Mouse (Mus musculus) midbrain, postnatal 0 days (tissue): ENCODE data around the gene Thumpd3. TPM values are rescaled to one million over a fixed set of nuclear protein-coding genes. Genes with fewer than 3 reads are reported as not detected.

Source experiments
- ATAC-seq: fragments of 200-750 bp; cut with Nextera tagmentation; 2 replicates; pipeline ENCODE4 v1.8.0; 2017; ENCODE audit warnings: moderate number of reproducible peaks, mild to moderate bottlenecking, moderate TSS enrichment, moderate library complexity; ENCODE audit not compliant: low FRiP score
- DNase-seq: peaks from one replicate; pipeline ENCODE4 v3.0.0-alpha.2; 2015; ENCODE audit warnings: low spot score
- H3K27ac ChIP-seq: fragments of 300-500 bp; sonication (generic); 2 replicates; pipeline ENCODE4 v1.5.1; 2014; ENCODE audit warnings: low read depth, mild to moderate bottlenecking, low read length, mixed read lengths
- H3K27me3 ChIP-seq: fragments of 300-500 bp; sonication (generic); 2 replicates; pipeline ENCODE4 v1.6.1; 2014; ENCODE audit warnings: low read length, control low read depth, mixed read lengths; ENCODE audit not compliant: insufficient read depth
- H3K36me3 ChIP-seq: fragments of 300-500 bp; sonication (generic); 2 replicates; pipeline ENCODE4 v1.6.1; 2014; ENCODE audit warnings: low read length, control low read depth, mixed read lengths; ENCODE audit not compliant: insufficient read depth
- H3K4me1 ChIP-seq: fragments of 300-500 bp; sonication (generic); 2 replicates; pipeline ENCODE4 v1.6.1; 2014; ENCODE audit warnings: mild to moderate bottlenecking, control low read depth, antibody characterized with exemption, low read length, mixed read lengths; ENCODE audit not compliant: insufficient read depth
- H3K4me2 ChIP-seq: fragments of 300-500 bp; sonication (generic); 2 replicates; pipeline ENCODE4 v1.6.1; 2014; ENCODE audit warnings: low read depth, mild to moderate bottlenecking, low read length, mixed read lengths; ENCODE audit not compliant: poor library complexity, severe bottlenecking
- H3K4me3 ChIP-seq: fragments of 300-500 bp; sonication (generic); 2 replicates; pipeline ENCODE4 v1.5.1; 2014; ENCODE audit warnings: low read depth, mild to moderate bottlenecking, low read length, moderate library complexity
- H3K9ac ChIP-seq: fragments of 300-500 bp; sonication (generic); replicated peaks from 2 replicates; pipeline ENCODE4 v1.6.1; 2014; ENCODE audit warnings: mild to moderate bottlenecking, low read length, moderate library complexity, mixed read lengths; ENCODE audit not compliant: poor library complexity, severe bottlenecking
- H3K9me3 ChIP-seq: fragments of 300-500 bp; sonication (generic); 2 replicates; pipeline ENCODE4 v1.6.1; 2016; ENCODE audit warnings: low read length, control low read depth
- CTCF ChIP-seq: IDR thresholded peaks from 2 replicates; pipeline ENCODE4 v1.5.1; 2016; ENCODE audit warnings: antibody characterized with exemption, mild to moderate bottlenecking
- WGBS: fragments of 180-500 bp; shearing (Covaris S2); extraction: QIAGEN DNeasy Blood & Tissue Kit; methylation state at CpG from one replicate; pipeline ENCODE4 v1.1.7; 2014; 5-methylcytosine and 5-hydroxymethylcytosine counted together
- polyA plus RNA-seq: library from polyadenylated mRNA; unstranded; fragments of >200 nt; fragmentation: Nextera tagmentation; extraction: Ambion mirVana; gene quantifications from 2 replicates; pipeline ENCODE4 v1.2.1, GENCODE M21; 2015
- total RNA-seq: library from RNA; depleted of rRNA; stranded (reverse); fragments of >200 nt; gene quantifications from 2 replicates; pipeline ENCODE4 v1.2.3, GENCODE M21; 2014; rRNA removed

Thumpd3 gene
- total RNA-seq, result 33.7 and 49.2 TPM in 2 replicates
- 38.3 and 40.5 TPM in 2 replicates for polyA plus RNA-seq

DNA sequence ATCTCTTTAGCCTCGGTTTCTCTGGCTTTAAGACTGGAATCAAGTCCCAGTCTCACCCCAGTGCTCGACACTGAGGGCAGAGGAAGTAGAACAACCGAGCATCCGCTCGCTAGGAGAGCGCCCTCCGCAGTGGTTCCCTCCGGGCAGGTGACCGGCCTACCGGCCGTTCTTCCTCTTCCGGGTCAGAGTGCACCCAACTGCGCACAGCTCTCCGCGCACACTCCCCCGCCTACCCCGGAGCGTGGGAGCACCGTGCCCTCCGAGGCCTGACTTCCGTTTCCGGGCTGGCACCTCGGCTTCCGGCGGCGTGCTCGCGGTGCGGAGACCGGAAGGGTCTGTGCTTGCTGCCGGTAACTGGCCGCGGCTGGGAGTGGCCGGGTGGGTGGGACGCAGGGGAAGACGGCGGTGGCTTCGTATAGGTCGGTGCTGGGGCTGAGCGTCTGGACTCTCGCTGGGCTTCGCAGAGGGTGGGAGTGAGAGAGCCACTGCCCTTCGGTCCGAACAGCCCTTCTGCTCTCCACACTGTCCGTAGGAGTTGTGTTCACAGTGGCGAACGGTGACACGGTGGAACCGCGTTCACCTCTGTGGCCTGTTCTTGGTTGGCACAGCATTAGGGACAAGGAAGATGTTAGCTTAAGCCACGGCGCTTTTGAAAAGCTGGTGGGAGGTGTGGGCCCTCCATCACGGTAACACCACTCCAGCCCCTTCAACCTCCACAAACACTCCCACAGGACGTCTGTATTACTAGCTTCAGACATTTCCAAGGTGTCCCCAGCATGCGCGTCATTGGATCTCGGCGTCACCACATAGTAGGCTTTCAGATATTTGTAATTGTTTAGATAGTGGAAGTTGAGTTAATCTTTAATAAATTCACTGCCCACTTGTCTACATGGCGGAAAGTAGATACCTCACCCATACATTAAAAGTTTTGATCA lies at the start of gene Thumpd3:
TSS of gene Thumpd3 (plus strand) at position 185 of the 935 bp plus-strand sequence.
- H3K27ac ChIP-seq, result peak within 1 kb of the TSS; percentile 89
- H3K4me3 ChIP-seq, result peak within 1 kb of the TSS; percentile 57
- H3K4me1 ChIP-seq, result peaks cover 3% of the 10 kb centered on the region; the same call in 1 of the 2 replicates
- H3K4me2 ChIP-seq, result peak within 1 kb of the TSS; percentile 95
- H3K9me3 ChIP-seq, result no peaks in the 10 kb centered on the region
- DNase-seq (peak; percentile 98), ATAC-seq (peak; percentile 99)
- 0 out of 2 replicates have a peak, but pooled peaks have one; percentile 11 for TF ChIP-seq CTCF
- H3K27me3 ChIP-seq, result no peaks in the 10 kb centered on the region
- H3K36me3 ChIP-seq, result peaks cover 9% of the 10 kb centered on the region
- H3K9ac ChIP-seq, result peak within 1 kb of the TSS; percentile 81
- WGBS, result under 1% methylated on average over 59 of the region's 59 CpGs

DNA sequence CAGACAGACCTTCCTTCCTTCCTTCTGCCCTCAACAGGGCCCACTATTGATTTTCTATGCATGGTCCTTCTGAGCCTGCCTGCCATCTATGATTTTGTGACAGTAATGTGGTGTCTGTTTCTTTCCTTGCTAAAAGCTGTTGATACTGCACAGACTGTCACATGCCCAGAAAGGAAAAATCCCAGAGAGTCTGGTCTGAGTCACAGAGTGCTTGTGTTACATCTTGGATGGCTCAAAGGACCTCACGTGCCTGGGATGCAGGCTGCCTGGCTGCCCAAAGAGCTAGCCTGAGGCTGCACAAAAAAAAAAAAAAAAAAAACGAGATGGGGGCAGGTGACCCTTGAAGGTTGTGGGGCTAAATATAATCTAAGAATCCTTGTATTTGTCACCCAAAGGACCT lies 46.8 kb upstream of the Thumpd3 start:
- H3K9ac ChIP-seq, result no peak overlapping the region
- H3K4me1 ChIP-seq, result 0 out of 2 replicates have a peak, but pooled peaks cover 5% of the 10 kb centered on the region
- no peaks in the 10 kb centered on the region for H3K9me3 ChIP-seq
- H3K27ac ChIP-seq, result no peak overlapping the region
- no peak overlapping the region for H3K4me2 ChIP-seq
- DNase-seq, result no peak
- ATAC-seq, result no peak
- no peaks in the 10 kb centered on the region for H3K36me3 ChIP-seq
- 41% methylated on average over 2 of the region's 2 CpGs for WGBS
- no peaks in the 10 kb centered on the region for H3K27me3 ChIP-seq
- H3K4me3 ChIP-seq, result no peak overlapping the region
- no peak for TF ChIP-seq CTCF

DNA sequence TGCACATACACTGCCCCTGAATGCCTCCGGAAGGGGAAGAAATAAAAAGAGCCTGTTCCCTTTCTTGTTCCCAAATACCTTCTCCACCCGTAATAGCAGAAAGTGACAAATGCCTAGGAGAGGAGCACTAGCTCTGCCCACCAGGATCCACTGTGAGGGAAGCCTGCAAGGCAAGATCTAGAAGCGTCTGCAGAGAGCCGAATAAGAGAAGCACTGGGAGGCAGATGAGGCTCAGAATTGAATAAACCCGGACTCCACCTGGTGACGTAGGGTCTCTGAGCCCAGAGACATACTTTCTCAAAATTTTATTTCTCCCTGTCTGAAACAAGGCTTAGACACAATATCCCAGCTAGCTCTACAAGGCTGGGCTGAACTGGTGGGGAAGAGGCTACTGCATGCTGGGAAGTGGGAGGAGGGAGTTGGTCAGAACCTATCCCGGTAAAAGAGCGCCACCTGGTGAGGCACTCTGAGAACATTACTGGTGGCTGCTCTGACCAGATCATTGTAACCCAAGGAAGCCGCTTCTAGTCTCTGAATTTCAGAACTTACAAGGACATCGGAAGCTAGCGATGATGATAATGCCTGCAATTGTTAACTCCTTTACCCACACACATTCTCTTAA lies 45.2 kb upstream of the Thumpd3 start:
- Histone ChIP-seq H3K27me3 (no peaks in the 10 kb centered on the region), H3K27ac (peak overlapping the region; percentile 47), H3K9ac (peak overlapping the region; percentile 39; the same call in 1 of the 2 replicates), H3K9me3 (no peaks in the 10 kb centered on the region), H3K4me3 (peak overlapping the region; percentile 13; the same call in 1 of the 2 replicates), H3K36me3 (no peaks in the 10 kb centered on the region), H3K4me2 (no peak overlapping the region; the same call in none of the 2 replicates), H3K4me1 (0 out of 2 replicates have a peak, but pooled peaks cover 5% of the 10 kb centered on the region)
- WGBS, result 21% methylated on average over 11 of the region's 11 CpGs
- peak; percentile 88 for ATAC-seq
- TF ChIP-seq CTCF, result peak; percentile 96
- DNase-seq, result peak; percentile 96

DNA sequence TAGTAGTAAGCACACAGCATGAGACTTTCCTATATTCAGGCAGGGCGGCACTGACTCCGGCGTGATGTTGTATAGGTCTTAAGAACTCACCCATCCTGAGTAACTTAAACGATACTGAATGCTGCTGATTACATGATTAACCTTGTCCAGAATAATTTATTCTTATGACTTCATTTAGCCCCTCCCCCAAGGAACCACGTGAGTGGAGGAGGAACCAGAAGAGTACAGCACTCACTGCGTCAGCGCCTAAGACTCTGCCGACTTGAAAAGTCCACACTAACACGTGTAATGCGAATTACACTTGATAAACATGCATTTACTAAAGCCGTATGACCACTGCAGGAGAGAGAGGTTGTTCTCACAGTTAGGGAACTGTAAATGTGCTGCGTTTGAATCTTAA lies 44.3 kb upstream of the Thumpd3 start:
- no peak for DNase-seq
- 77% methylated on average over 12 of the region's 12 CpGs for WGBS
- TF ChIP-seq CTCF, result no peak
- Histone ChIP-seq H3K4me2 (no peak overlapping the region), H3K36me3 (no peaks in the 10 kb centered on the region), H3K27ac (no peak overlapping the region), H3K9ac (no peak overlapping the region), H3K4me3 (no peak overlapping the region), H3K9me3 (no peaks in the 10 kb centered on the region), H3K27me3 (no peaks in the 10 kb centered on the region), H3K4me1 (0 out of 2 replicates have a peak, but pooled peaks cover 5% of the 10 kb centered on the region)
- ATAC-seq, result no peak

DNA sequence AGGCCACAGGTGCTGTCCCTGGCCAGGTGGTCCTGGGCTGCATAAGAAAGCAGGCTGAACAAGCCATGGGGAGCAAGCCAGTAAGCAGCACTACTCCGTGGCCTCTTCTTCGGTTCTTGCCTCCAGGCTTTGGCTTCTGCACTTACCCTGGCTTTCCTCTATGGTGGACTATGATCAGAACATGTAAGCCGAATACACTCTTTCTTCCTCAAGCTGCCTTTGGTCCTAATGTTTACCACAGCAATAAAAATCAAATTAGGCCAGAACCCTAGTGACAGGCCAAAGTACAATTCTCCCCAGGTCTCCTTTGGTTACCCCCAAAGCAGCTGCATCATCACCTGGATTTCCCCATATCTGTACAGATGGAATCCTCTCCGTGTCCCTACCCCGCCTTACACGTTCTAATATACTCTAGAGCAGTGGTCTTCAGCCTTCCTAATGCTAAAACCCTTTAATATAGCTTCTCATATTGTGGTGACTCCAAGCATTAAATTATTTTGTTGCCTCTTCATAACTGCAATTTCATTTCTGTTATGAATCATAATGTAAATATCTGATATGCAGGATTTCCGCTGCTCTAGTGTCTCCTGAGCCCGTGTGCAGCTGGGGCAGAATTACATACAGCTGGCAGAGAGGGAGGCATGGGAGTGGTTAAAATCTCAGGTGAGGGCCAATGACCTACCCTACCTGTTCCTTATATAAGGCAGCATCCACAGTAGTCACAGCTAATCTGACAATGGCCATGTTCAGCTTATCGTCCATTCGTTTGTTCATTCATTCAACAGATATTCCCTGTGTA lies 42.5 kb upstream of the Thumpd3 start:
- H3K9ac ChIP-seq, result no peak overlapping the region
- no peak for TF ChIP-seq CTCF
- no peak overlapping the region for H3K4me3 ChIP-seq
- H3K27me3 ChIP-seq, result no peaks in the 10 kb centered on the region
- H3K27ac ChIP-seq, result no peak overlapping the region
- 90% methylated on average over 10 of the region's 10 CpGs for WGBS
- ATAC-seq (no peak), DNase-seq (no peak)
- no peaks in the 10 kb centered on the region for H3K9me3 ChIP-seq
- H3K36me3 ChIP-seq, result no peaks in the 10 kb centered on the region
- 0 out of 2 replicates have a peak, but pooled peaks cover 5% of the 10 kb centered on the region for H3K4me1 ChIP-seq
- H3K4me2 ChIP-seq, result no peak overlapping the region
